Mouse (Mus musculus): Measurements from ENCODE around the gene Gxylt2.

The Gxylt2 gene

DNA sequence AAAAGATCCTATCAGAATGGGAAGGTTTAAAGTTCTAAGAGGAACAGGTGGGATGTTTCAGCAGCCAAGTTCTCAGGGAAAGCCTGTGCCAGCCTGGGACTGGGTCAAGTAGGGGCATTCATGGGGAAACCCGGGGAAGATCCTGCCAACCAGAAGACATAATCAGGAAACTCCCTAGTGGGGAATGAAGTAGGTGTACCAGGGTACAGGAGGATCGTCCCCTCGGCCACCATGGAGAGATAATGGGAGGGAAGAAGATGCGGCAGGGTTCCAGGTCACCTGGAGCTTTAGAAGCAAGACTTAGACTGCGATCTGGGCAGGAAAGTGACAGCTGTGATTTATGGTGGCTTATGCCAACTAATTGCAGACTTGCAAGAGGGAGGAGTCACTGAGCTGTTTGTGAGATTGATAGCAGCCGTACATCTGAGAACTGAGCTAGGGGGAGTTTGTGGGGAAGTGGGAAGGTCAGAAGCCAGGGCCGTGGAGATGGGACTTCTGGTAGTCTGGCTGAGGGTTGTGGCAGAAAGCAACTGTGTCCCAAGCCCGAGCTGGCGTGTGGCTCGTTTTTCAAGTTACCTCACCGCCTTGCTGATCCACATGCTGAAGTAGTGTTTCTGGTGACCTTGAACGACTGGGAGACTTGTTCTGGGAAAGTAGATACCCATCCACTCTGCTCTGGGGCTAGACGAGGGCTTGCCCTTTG is 98.0 kb downstream of the Gxylt2 start:
- no peak for DNase-seq

- DNase-seq, result no peak
Measured at GRCm38 (mm10) chr6:100803250-100803649, 98.7 kb downstream of the Gxylt2 start.

GRCm38 (mm10) chr6:100807187-100807586 is 102.7 kb downstream of the Gxylt2 start:
- no peak for DNase-seq

GRCm38 (mm10) chr6:100807746-100808145 is 103.2 kb downstream of the Gxylt2 start:
- DNase-seq, result no peak

GRCm38 (mm10) chr6:100808221-100808778 is 103.8 kb downstream of the Gxylt2 start:
- no peak for DNase-seq

GRCm38 (mm10) chr6:100810117-100810516 is 105.6 kb downstream of the Gxylt2 start:
- DNase-seq, result no peak

DNA sequence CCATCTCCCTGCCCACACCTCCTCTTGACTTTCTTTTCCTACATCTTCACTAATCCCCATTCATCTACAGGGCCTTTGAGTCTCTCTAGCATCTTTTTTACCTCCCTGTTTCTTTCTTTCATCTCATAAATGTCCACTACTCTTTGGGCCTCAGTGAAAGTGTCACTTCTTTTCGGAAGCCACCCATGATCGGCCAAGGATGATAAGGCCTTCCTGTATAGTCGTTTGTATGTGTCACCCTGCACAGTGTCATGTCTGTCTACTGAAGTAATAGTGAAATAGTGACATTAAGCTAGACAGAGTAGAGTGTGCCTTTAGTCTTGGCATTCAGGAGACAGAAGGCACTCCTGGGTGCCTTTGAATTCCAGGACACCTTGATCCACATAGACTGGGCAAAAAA is 107.2 kb downstream of the Gxylt2 start:
- DNase-seq, result no peak

GRCm38 (mm10) chr6:100821367-100821766 is 116.8 kb downstream of the Gxylt2 start:
- DNase-seq, result no peak

- DNase-seq, result no peak
Measured at GRCm38 (mm10) chr6:100823356-100823755, 118.8 kb downstream of the Gxylt2 start.

- no peak for DNase-seq
Measured at GRCm38 (mm10) chr6:100824381-100824965, 119.9 kb downstream of the Gxylt2 start.

DNA sequence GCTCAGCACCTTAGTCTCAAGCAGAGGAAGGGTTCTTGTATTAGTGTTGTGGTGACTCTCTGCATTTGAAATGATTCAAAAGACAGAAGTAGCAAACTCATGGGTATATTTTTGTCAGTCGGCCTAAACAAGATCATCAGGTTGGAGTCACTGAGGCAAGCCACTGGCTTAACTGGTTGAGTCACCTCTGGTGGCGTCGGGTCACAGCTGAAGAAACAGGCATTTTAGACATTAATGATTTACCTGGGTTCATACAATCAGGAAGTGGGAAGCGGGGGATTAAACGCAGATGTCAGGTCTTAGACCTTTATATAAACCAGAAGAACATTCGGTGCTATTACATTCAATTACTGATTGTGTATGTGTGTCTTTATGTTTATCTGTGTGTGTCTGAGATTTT is 121.5 kb downstream of the Gxylt2 start:
- DNase-seq, result peak; percentile 44 to 78

DNA sequence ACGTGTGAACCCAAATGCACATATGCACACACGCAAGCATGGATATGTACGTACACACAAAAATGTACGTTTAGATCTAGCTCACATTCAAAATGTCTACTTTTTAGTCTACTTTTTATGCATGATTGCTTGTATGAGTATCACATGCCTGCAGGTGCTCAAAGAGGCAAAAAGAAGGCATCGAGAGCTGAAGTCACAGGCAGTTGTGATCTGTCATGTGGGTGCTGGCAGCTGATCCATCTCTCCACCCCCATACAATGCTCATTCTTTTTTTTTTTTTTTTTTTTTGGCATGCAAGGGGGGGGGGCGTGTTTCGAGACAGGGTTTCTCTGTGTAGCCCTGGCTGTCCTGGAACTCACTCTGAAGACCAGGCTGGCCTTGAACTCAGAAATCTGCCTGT is 124.0 kb downstream of the Gxylt2 start:
- no peak for DNase-seq

DNA sequence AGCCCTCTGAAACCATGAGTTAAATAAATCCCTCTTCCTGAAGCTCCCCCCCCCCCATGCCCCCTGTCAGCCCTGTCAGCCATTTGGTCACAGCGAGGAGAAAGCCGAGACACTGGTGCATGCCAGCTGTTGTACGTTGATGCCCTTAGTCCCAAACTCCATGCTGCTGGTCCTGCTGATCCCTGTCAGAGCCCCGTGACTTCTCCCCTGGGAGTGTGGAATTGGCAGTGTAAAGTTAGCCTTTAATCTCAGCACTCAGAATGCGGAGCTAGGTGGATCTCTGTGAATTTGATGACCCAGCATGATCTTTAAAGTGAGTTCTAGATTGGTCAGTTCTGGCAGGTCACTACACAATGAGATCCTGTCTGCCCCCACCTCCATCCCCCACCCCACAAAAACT is 125.2 kb downstream of the Gxylt2 start:
- DNase-seq, result no peak

- DNase-seq, result no peak
Measured at GRCm38 (mm10) chr6:100831188-100831587, 126.7 kb downstream of the Gxylt2 start.

DNA sequence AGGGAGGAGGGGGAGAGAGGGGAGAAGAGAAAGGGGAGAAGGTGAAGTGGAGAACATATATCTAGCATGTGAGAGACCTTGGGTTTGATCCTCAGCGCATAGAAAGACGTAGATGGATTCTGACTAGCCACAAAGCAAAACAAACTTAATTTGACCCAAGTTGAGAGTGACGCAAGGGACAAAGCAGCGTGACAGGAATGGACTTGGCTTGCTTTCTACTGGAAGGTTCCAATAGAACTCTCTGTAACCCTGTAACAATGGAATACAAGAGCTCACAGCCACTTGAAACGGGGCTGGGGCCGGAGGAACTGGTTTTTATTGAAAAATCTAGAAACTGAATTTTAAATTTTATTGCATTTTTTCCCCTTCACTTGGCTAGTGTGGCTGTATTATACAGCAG is 127.2 kb downstream of the Gxylt2 start:
- no peak for DNase-seq

DNA sequence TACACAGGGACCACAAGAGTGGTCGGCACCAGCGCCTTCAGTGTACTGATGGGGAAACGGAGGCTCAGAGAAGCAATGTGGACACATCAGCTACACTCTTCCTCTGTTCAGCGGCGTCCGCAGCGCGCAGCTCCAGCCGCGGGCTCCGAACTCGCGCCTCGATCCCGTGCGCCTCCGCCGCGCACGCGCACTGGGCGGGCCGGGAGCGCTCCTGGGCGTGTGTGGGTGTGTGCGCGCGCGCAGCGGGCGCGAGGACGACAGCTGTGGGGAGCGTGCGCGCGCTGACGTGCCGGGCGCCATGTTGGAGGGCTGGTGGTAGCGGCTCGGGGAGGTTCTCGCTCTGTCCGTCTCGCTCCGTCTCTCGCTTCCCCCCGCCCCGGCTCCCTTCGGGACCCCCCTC is 128.8 kb downstream of the Gxylt2 start, which contains the start of gene Ppp4r2:
Gene Ppp4r2 (plus strand): TSS at position 268 of the 400 bp plus-strand sequence.
- DNase-seq, result peak; percentile 94 to 97

DNA sequence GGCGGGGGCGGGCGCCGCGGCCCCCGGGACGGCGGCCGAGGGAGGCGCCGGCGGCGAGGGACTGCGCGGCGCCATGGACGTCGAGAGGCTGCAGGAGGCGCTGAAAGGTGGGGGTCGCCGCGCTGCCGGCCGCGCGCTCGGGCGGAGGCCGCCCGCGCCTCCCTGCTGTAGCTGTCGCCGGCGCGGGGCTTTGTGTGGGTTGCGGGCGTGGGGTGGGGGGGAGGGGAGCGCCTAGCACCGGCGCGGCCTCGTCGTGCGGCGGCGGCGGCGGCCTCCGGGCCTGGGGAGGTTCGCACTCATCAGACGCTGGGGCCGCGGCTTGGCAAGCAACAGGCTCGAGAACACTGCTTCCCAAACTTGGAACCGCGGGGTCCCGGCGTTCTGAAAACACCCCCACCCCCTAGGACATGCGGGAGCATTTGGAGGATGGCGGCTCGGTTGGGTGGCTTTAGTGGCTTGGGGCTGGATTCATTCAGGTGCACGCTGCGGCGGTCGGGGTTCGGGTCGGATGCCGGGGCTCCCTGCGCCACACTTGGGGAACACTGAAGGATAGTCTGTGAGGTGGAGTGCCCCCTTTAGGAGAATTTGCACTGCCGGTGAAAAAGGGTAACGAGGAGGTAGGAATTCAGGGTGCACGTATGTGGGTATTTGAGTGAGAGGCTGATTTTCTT is 129.4 kb downstream of the Gxylt2 start:
- DNase-seq, result peak; percentile 53 to 71

GRCm38 (mm10) chr6:100834489-100835160 is 130.1 kb downstream of the Gxylt2 start:
- no peak for DNase-seq

GRCm38 (mm10) chr6:100845058-100845457 is 140.5 kb downstream of the Gxylt2 start:
- DNase-seq, result no peak

DNA sequence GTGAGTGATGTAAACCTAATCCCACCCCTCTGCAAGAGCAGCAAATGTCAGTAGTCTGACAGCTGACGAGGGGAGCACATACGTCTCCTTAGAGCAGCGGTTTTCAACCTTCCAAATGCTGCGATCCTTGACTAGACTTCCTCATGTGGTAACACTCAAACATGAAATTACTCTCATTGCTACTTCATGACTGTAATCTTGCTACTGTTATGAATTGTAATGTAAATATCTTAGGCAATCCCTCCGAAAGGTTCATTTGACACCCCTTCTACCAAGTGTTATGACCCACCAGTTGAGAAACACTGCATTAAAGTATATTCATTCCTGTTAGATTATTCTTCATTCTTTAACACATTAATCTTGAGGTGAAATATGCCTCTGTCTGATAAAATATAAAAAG is 142.7 kb downstream of the Gxylt2 start:
- no peak for DNase-seq

GRCm38 (mm10) chr6:100848682-100849375 is 144.3 kb downstream of the Gxylt2 start:
- DNase-seq, result no peak

DNA sequence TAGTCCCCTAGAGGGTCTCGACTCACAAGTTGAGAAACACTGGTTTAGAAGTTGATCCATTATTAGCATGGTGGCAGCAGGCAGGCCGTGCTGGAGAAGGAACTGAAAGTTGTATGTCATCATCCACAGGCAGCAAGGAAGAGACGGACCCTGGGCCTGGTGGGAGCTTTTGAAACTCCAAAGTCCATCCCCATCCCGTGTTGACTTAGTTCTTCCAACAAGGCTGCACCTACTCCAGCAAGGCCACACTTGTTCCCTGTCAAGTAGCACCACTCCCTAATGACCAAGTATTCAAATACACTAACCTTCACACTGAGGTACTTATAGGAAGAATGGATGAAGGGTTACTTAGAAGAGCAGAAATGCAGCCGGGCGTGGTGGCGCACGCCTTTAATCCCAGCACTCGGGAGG is 146.1 kb downstream of the Gxylt2 start:
- no peak for DNase-seq

DNA sequence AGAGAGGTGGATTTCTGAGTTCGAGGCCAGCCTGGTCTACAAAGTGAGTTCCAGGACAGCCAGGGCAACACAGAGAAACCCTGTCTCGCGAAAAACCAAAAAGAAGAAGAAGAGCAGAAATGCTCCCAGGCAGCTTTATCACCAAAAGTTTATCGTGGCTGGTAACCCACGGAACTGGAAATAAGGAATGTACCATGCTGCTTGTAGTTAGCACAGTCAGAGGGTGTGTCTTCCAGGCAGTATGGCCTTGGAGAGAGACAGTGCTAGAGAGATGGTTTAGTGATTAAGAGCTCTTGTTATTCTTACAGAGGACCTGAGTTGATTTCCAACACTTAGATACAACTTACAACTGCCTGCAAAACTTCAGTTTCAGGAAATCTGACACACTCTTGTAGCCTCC is 146.5 kb downstream of the Gxylt2 start:
- no peak for DNase-seq
